Mouse (Mus musculus): ENCODE measurements around the gene Fosl2. TPM values are rescaled to one million over a fixed set of nuclear protein-coding genes. Genes with fewer than 3 reads are reported as not detected.

Fosl2 gene
- polyA plus RNA-seq (2012; rRNA removed) = 18.8 and 19.6 TPM in 2 replicates

DNA sequence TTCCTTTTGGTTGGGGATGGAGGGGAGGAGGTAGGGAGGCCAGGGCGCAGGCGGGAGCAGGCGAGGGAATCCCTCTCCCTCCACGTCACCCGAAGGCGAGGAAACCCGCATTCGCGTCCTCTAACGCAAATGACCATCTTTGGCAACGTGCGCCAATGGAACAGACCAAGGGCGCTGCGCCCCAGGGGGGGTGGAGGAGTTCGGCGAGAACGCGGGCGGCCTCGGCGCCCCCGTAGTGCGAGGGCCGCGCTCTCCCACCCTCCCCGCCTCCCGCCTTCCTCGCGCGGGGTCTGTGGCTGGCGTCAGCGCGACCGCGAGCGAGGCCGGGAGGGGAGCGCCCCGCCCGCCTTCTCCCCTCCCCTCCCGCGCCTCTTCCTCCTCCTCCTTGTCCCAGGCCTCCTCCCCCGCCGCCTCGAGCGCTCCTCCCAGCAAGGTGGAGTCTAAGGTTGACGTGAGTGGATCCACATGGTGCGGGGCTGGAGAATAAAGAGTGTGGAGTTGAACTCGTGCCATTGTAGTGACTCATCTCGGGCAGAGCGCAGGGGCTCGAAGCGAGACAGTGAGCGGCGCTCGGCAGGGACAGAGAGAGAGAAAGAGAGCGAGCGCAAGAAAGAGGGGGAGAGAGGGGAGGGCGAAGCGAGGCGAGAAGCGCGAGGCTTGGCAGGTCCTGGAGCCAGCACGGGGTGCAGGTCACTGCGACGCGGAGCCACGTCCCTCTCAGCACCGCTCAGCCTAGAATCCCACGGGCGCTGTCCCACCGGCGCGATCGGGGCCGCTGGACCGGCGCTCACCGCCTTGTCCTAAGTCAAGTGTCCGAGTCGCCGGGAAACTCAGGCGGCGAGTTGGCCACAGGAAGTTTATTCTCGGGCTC lies at the start of gene Fosl2:
Gene Fosl2 (plus strand): TSS at position 466 of the 871 bp plus-strand sequence.
- no peak for DNase-seq (ENCODE audit: low read depth)

DNA sequence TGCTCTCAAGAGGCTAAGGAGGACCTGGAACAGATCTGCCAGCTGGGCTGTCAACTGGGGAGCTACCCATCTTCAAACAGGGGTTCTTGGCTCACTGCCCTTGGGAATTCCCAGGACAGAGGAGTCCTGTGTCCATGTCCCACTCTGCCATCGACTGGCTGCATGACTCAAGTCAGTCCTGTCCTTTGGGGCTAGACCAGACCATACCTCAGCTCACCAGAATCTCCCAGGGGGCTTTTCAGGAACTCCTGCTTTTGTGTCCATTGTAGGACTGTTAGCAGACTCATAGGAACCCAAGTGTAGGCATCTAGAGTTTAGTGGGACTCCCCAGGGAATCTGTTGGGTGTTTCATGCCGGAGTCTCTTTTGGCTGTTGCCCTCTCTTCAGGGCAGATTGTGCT lies 49.6 kb upstream of the Fosl2 start:
- DNase-seq (ENCODE audit: low read depth) = no peak

DNA sequence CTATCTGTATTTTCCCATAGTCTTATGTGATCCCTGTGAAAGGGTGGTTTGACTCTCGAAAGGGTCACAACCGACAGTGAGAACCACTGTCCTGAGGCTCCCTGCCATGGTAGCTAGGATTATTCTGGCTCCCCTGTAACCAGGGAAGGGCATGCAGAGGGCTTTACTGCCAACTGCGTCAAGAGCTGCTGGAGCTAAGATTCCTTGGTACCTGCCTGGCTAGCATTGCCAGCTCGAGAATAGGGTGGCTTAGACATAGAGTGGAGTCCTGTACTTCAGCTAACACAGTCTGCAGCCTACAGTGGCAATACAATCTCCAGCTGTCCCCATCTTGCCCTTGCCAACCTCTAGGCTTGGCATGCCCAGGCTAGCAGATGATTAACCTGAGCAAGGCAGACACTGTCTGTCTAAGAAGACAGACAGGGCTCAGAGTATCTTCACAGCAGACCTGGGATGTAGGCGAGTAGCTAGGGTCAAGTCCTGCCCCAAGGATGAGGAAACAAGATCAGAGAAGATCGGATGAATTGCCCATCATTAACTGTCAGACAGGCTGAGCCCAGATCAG lies 49.0 kb upstream of the Fosl2 start:
- no peak for DNase-seq (ENCODE audit: low read depth)

DNA sequence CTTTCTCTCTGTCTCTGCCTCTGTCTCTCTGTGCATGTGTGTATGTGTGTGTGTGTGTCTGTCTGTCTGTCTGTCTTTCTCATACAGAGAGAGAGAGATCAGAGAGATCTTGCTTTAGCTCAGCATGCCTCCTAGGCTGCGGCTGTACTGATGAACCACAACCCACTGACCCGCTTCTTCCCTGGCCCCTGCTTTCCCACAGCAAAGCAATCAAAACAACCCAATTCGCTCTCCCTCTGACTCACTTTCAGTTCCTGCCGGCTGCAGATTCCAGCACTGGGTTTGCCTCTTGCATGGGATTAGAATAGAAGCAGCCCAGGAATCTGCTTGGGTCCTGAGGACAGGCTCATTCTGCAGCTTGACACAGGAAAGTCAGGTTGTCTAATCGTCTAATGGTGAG lies 46.1 kb upstream of the Fosl2 start:
- DNase-seq (ENCODE audit: low read depth) = no peak

GRCm38 (mm10) chr5:32092281-32092680 lies 43.3 kb upstream of the Fosl2 start:
- no peak for DNase-seq (ENCODE audit: low read depth)

DNA sequence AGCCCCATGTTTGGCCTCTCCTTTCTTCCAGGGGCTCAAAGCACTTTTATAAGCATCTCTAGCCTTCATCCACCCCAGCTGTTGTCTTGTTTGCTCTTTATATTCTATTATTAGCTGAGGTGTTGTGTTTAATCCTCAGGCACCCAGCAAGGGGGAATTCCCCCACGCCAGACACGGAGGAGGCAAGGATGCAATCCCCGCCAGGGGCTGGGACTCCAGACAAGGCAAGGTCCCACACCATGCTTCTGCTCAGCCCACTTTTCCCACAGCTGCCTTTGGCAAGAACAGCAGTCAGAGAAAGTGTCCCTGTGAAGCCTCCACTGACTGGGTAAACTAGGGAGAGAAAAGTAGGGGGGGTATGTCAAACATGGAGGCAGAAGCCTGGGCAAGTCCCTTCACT lies 36.9 kb upstream of the Fosl2 start:
- no peak for DNase-seq (ENCODE audit: low read depth)

DNA sequence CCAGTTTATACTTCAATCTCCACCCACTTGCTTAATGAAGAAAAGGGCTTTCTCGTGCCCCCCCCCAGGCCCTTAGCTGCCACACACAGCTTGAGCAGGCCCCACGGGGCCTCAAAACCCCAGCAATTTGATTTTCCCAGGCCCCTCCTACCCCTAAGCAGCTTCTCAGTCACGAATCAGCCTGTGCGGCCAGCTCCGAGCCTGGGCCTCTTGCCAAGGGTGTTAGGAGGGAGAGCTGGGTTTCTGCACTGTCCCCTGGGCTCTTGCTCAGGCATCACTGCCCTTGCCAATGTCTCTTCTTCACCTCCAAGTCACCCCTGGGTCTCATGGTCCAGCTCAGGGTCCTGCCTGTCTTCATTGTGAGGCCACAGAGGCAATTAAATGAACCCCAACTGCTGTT lies 33.1 kb upstream of the Fosl2 start:
- no peak for DNase-seq (ENCODE audit: low read depth)

GRCm38 (mm10) chr5:32102971-32103431 lies 32.6 kb upstream of the Fosl2 start:
- DNase-seq (ENCODE audit: low read depth) = no peak

GRCm38 (mm10) chr5:32103545-32103944 lies 32.1 kb upstream of the Fosl2 start:
- no peak for DNase-seq (ENCODE audit: low read depth)

DNA sequence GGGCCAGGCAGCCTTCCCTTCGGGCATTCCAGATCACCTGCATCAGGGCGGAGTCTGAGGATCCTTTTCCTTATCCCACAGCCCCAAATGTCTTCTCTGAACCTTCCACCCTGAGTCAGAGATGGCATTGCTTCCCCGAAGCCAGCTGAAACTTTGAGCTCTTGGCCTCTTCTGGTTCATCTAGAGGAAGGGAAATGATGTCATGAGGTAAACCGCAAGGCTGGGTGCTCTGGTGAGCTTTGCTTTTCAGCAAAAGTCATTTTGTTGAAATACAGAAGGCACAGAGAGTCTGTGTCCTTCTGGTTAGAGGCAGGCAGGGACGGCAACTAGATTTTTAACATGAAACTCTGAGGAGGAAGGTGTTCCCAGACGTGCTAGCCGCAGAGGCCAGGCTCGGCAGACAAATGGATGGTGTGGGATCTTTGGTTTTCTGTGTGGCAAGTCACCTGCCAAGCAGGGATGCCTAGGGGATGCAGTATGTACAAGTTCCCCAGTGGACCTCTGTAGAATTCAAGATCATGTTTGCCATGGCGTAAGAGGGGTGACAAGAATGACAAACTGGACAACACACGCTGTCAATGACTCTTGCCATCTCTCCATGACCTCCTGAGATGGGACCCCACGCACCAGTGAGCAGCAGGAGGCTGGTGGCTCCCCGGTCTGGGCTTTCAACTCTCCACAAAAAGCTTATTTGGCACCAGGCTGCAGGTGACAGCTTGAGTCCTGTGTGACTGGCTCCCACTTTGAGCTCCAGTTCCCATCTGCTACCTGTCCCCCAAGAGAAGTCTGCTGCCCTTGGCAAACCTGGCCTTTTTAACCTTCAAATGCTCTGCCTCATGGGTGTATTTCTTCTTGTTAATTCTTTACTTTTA lies 31.2 kb upstream of the Fosl2 start:
- no peak for DNase-seq (ENCODE audit: low read depth)

GRCm38 (mm10) chr5:32106473-32107140 lies 29.0 kb upstream of the Fosl2 start:
- no peak for DNase-seq (ENCODE audit: low read depth)

DNA sequence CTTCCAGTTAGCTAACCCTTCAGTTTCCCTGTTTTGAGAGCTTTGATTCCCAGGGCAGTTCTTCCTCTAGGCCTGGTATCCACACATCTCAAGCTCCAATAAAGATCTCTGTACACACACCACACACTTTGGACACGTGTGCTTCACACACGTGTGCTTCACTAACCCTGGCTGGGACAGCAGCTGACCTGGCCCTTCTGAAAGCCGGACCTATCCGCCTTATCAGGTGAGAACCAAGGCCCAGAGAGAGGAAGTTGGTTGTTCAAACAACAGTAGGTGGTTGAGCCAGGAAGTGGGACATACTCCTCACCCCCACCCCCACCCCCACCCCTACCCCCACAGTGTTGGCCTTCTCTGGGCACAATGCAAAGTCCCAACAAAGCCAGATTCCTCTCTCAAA lies 24.9 kb upstream of the Fosl2 start:
- no peak for DNase-seq (ENCODE audit: low read depth)

DNA sequence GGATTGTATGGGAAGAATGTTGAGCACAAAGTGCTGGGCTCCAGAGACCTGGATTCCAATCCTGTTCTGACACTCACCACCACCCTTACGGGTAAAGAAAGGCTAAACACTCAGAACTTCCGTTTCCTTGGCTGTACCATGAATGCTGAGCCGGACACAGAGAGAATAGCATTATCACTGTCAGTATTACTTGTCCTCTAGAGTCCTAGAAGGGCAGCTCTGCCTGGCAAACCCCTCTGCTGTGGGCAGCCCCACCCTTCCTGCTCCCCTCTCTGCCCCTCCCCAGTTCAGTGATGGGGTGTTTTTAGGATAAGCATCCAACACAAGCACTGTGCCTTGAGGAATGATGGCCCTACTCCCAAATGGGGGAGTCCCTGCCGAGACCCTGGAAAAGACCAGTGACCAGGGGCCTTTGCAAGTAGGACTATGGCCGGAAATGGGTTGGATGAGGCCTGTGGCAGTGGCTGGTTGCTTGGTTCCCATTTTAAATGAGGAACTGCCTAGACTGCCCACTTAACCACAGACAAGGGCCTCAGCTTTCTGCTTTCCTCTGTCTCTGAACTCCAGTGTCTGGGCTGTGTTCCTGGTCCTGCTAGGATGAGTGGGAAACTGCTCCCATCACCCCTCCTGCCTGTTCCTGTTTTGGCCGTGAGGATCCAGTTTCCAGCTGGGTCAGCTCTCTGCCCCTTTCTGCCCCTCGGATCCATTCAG lies 23.2 kb upstream of the Fosl2 start:
- no peak for DNase-seq (ENCODE audit: low read depth)

- DNase-seq (ENCODE audit: low read depth) = no peak
Measured at GRCm38 (mm10) chr5:32120901-32121376, 14.7 kb upstream of the Fosl2 start.

- DNase-seq (ENCODE audit: low read depth) = no peak
Measured at GRCm38 (mm10) chr5:32121936-32122335, 13.7 kb upstream of the Fosl2 start.

DNA sequence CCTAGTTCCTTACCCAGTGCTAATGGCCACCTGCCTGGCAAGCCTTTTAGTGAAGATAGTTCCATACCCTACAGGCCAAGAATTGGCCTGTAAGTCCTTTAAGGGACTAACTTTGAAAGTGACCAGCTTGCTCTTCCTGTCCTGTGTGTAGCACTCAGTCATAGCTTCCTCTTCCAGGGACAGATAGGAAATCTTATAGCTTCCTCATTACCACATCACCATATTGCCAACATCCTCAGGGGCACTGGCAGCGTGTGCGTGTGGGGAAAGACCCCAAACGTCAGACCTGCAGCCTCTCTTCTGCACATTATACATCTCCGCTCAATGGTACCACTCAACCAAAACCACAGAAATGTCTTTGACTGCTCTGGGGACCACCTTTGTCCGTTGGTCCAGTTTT lies 13.2 kb upstream of the Fosl2 start:
- DNase-seq (ENCODE audit: low read depth) = no peak

DNA sequence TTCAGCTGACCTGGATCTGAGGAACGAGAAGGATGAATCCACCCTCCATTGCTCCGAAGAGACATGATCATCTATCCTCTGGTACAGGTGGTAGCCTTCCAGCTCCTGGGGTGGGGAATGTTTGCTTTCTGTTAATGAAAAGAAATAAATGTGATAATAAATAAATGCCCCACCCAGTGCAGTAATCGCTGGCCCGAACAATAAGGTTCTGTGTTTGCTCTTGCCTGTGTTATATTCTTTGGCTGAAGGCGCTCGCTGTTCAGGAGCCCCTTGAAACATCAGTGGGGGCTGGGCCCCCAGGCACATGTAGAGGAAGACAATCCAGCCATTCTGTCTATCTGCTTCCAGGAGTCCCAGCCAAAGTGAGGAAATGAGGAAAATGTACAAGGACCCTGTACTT lies 10.6 kb upstream of the Fosl2 start:
- DNase-seq (ENCODE audit: low read depth) = no peak

DNA sequence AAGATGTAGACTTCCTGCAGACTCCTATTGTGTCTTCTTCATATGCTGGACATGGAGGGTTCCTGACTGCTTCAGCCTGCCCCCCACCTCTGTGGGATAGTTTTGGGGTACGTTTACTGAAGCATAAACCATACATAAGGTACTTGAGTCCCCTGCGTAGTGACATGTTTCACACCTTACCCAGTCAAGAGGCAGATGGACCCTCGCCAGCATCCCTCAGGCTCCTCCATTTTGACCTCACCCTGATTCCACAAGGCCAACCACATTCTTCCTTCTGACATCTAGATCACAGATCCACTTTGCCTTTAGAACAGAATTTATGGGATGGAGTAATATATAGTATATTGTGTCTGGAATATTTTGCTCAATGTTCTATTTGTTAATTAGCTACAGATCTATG lies 8.4 kb upstream of the Fosl2 start:
- no peak for DNase-seq (ENCODE audit: low read depth)

- DNase-seq (ENCODE audit: low read depth) = no peak
Measured at GRCm38 (mm10) chr5:32127927-32128326, 7.7 kb upstream of the Fosl2 start.

GRCm38 (mm10) chr5:32132971-32133501 lies 2.6 kb upstream of the Fosl2 start:
- DNase-seq (ENCODE audit: low read depth) = no peak

- no peak for DNase-seq (ENCODE audit: low read depth)
Measured at GRCm38 (mm10) chr5:32133549-32134004, 2.0 kb upstream of the Fosl2 start.
